Mouse (Mus musculus) embryonic facial prominence, embryonic 11.5 days (tissue): ENCODE results near the gene Cnpy1. TPM values are rescaled to one million over a fixed set of nuclear protein-coding genes. Genes with fewer than 3 reads are reported as not detected.

Experiments used
- ATAC-seq: fragments of 200-750 bp; cut with Nextera tagmentation; replicated peaks from 2 replicates; pipeline ENCODE4 v1.8.0; 2017; ENCODE audit warnings: low read depth; ENCODE audit not compliant: insufficient number of reproducible peaks, low FRiP score, low TSS enrichment
- DNase-seq: peaks from one replicate; pipeline ENCODE4 v3.0.0-alpha.2; 2015; ENCODE audit warnings: low spot score
- H3K27ac ChIP-seq: fragments of 300-500 bp; sonication (generic); replicated peaks from 2 replicates; pipeline ENCODE4 v1.5.1; 2014; ENCODE audit warnings: mild to moderate bottlenecking, low read depth, low read length, control low read depth
- H3K27me3 ChIP-seq: fragments of 300-500 bp; sonication (generic); 2 replicates; pipeline ENCODE4 v1.6.1; 2014; ENCODE audit warnings: mild to moderate bottlenecking, low read length, moderate library complexity, mixed read lengths; ENCODE audit not compliant: control insufficient read depth, insufficient read depth
- H3K36me3 ChIP-seq: fragments of 300-500 bp; sonication (generic); replicated peaks from 2 replicates; pipeline ENCODE4 v1.6.1; 2014; ENCODE audit warnings: low read depth, mild to moderate bottlenecking, low read length, moderate library complexity, mixed read lengths; ENCODE audit not compliant: control insufficient read depth, insufficient read depth
- H3K4me1 ChIP-seq: fragments of 300-500 bp; sonication (generic); 2 replicates; pipeline ENCODE4 v1.6.1; 2014; ENCODE audit warnings: low read length, mixed read lengths; ENCODE audit not compliant: control insufficient read depth, insufficient read depth
- H3K4me2 ChIP-seq: fragments of 300-500 bp; sonication (generic); 2 replicates; pipeline ENCODE4 v1.6.1; 2014; ENCODE audit warnings: low read depth, mild to moderate bottlenecking, control low read depth, low read length, moderate library complexity
- H3K4me3 ChIP-seq: fragments of 300-500 bp; sonication (generic); 2 replicates; pipeline ENCODE4 v1.5.1; 2014; ENCODE audit warnings: low read depth, low read length, control low read depth
- H3K9ac ChIP-seq: fragments of 300-500 bp; sonication (generic); replicated peaks from 2 replicates; pipeline ENCODE4 v1.6.1; 2014; ENCODE audit warnings: mild to moderate bottlenecking, control low read depth, low read length
- H3K9me3 ChIP-seq: fragments of 300-500 bp; sonication (generic); replicated peaks from 2 replicates; pipeline ENCODE4 v1.6.1; 2016; ENCODE audit warnings: mild to moderate bottlenecking, low read length, inconsistent platforms, mixed read lengths; ENCODE audit not compliant: control insufficient read depth
- WGBS: fragments of 180-500 bp; shearing (Covaris S2); extraction: QIAGEN DNeasy Blood & Tissue Kit; methylation state at CpG from one replicate; pipeline ENCODE4 v1.1.7; 2014; 5-methylcytosine and 5-hydroxymethylcytosine counted together
- polyA plus RNA-seq: library from polyadenylated mRNA; unstranded; fragments of >200 nt; fragmentation: Nextera tagmentation; extraction: Ambion mirVana; gene quantifications from 2 replicates; pipeline ENCODE4 v1.2.1, GENCODE M21; 2014

The Cnpy1 gene
- polyA plus RNA-seq, 1 experiment from 2014 or later: 13.5 TPM

DNA sequence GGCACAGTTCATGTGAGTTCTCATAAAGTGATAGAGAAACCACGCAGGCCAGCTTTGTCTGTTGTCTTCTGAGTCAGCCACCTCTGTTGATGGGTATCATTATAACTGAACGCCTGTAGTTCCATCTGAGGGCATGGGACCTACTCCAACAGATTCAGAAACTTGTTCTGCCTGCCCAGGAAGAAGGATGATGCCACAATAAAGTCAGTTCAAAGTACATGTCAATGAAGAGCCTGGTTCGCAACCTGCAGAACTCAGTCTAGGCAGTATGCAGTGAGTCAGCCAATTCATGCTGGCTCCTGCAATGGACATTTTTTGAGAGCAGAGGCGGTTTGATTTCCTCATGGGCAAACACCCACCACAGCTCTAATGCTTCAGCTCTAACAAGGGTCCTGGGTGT is 7.4 kb upstream of the Cnpy1 start:
- Histone ChIP-seq H3K27me3 (no peaks in the 10 kb centered on the region), H3K4me3 (no peak overlapping the region), H3K4me1 (no peaks in the 10 kb centered on the region), H3K9me3 (no peaks in the 10 kb centered on the region), H3K9ac (no peak overlapping the region), H3K27ac (no peak overlapping the region), H3K4me2 (no peak overlapping the region), H3K36me3 (no peaks in the 10 kb centered on the region)
- WGBS: 84% methylated on average over 4 of the region's 4 CpGs
- DNase-seq (no peak), ATAC-seq (no peak)

DNA sequence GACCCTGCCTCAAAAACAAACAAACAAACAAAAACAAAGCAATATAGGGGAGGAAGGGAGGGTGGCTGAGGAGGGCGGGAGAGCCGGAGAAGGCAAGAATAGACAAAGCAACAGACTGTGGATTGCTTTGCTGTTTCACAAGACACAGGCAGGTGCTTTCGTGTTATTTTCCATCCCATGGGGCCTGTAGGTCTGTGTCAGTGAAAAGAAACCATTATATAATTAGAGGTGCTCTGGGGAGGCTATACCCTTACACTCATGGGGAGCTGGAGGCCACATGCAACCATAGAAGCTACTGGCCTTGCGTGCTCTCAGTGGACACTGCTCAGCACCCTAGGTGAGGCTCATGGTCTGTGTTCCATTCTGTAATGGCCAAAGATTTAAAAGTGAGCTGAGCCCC is 6.7 kb upstream of the Cnpy1 start:
- Histone ChIP-seq H3K9ac (no peak overlapping the region), H3K27ac (no peak overlapping the region), H3K9me3 (no peaks in the 10 kb centered on the region), H3K4me1 (no peaks in the 10 kb centered on the region), H3K4me2 (no peak overlapping the region), H3K36me3 (no peaks in the 10 kb centered on the region), H3K27me3 (no peaks in the 10 kb centered on the region), H3K4me3 (no peak overlapping the region)
- WGBS: 76% methylated on average over 4 of the region's 4 CpGs
- no peak for DNase-seq
- ATAC-seq: no peak

DNA sequence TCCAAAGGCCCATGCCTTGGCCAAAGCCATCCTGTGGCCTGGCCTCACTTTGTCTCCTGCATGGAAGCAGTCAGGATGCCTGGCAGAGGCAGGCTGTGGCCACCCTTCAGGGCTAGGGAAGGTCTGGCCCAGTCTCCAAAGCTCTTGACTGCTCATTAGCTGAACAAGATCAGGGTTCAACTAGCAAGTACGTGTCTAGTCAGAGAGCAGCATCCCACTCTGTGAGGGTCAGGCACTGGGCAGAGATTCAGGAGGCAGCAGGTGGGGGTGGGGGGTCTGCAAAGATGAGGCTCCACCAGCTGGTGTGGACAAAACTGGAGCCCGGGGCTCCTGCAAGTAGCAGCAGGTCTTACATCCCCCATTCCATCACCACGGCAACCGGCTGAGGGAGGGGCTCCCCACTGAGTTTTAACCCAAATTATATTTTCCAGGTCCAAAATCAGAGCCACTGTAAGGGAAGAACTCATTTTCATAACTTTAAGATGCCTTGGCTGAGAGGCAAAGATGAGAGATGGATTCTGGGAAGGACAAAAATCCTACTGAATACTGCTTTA is 5.7 kb upstream of the Cnpy1 start:
- DNase-seq (no peak), ATAC-seq (no peak)
- Histone ChIP-seq H3K4me3 (no peak overlapping the region), H3K4me2 (no peak overlapping the region), H3K27ac (no peak overlapping the region), H3K4me1 (no peaks in the 10 kb centered on the region), H3K36me3 (no peaks in the 10 kb centered on the region), H3K9ac (no peak overlapping the region), H3K9me3 (no peaks in the 10 kb centered on the region), H3K27me3 (no peaks in the 10 kb centered on the region)
- 55% methylated on average over 4 of the region's 4 CpGs for WGBS

DNA sequence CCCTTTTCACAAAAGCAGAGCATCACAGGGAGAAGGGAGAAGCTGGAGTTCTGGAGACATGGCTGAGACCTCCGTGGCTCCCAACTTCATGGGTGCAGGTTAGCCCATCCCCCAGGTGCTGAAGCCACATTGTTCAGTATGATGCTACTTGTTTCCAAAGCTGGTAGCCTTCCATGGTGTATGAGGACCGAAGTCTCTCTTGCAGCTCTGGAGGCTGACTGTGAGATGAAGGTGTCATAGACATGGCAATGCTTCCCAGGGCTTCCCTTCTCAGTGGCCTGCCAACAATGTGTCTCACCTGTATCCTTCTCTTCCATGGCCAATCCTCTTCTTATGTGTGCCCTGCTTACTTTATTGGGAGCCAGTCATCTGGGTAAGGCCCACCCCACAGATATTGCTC is 4.9 kb upstream of the Cnpy1 start:
- no peak overlapping the region for H3K27ac ChIP-seq
- 83% methylated on average over 2 of the region's 2 CpGs for WGBS
- no peak for ATAC-seq

DNA sequence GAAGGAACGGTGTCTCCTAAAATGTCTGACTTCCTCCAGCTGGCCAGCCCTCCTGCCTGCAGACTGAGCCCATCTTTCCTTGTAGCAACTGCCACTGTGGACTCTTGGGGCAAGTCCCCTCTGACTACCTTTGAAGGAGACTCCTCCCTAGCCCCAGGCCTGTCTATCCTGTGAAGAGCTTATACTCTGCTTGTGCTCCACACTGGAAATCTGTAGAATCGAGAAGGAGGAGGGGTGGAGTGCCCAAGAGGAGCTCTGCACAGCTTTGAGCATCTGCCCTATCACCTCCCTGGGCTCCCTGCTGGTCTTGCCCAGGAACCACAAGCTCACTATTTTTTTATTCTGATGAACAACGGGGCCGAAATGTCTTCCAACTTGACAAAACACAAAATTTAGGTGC is 485 bp downstream of the Cnpy1 start:
- Histone ChIP-seq H3K4me2 (no peak overlapping the region), H3K27me3 (no peaks in the 10 kb centered on the region), H3K4me1 (no peaks in the 10 kb centered on the region), H3K9me3 (no peaks in the 10 kb centered on the region), H3K27ac (no peak overlapping the region), H3K4me3 (no peak overlapping the region), H3K9ac (no peak overlapping the region), H3K36me3 (no peaks in the 10 kb centered on the region)
- DNase-seq: no peak
- WGBS: 58% methylated on average over 4 of the region's 4 CpGs
- ATAC-seq: no peak

More for the DNA sequence above, 4.9 kb upstream of the Cnpy1 start:
- H3K27me3 ChIP-seq: no peaks in the 10 kb centered on the region
- H3K4me2 ChIP-seq: no peak overlapping the region
- no peaks in the 10 kb centered on the region for H3K36me3 ChIP-seq
- H3K4me1 ChIP-seq: no peaks in the 10 kb centered on the region
- H3K9ac ChIP-seq: no peak overlapping the region
- no peak overlapping the region for H3K4me3 ChIP-seq
- no peaks in the 10 kb centered on the region for H3K9me3 ChIP-seq
- DNase-seq: no peak

DNA sequence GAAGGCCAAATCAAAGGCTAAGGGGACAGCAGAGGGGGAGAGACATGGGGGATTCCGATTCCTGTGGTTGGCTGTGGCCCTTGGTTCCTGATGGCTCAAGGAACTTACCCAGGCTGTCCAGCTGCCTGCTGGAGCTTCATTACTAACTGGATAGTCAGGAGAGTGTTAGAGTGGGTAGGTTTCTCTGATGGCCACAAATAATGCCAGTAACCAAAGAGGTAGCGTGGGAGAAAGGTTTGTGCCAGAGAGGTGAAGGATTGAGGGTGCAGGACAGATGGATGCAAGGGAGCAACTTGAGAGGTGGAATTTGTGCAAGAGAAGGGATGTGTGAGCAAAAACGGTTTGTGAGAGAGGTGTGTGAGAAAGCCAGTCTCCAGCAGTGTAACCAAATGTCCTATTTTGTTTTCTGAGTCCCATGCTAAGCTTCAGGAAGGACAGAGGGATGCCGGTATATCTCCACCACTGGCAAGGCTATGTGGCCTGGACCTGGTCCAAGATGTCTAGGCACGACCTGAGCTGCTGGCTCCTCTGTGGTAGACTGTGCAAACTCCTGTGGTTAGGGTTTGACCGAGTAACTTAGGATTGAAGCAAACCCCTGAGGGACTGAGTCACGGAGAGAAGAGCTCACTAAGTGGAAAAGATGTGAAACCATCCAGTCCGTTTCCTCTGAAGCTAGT is 2.0 kb downstream of the Cnpy1 start:
- Histone ChIP-seq H3K9ac (no peak overlapping the region), H3K27me3 (no peaks in the 10 kb centered on the region), H3K4me2 (no peak overlapping the region), H3K9me3 (no peaks in the 10 kb centered on the region), H3K4me1 (no peaks in the 10 kb centered on the region), H3K27ac (no peak overlapping the region), H3K36me3 (no peaks in the 10 kb centered on the region), H3K4me3 (no peak overlapping the region)
- ATAC-seq (no peak), DNase-seq (no peak)
- WGBS: 81% methylated on average over 8 of the region's 8 CpGs

- Histone ChIP-seq H3K4me3 (no peak overlapping the region), H3K4me1 (no peaks in the 10 kb centered on the region), H3K27me3 (no peaks in the 10 kb centered on the region), H3K4me2 (no peak overlapping the region), H3K27ac (no peak overlapping the region), H3K9me3 (no peaks in the 10 kb centered on the region), H3K36me3 (no peaks in the 10 kb centered on the region), H3K9ac (no peak overlapping the region)
- DNase-seq: no peak
- no peak for ATAC-seq
- 84% methylated on average over 4 of the region's 4 CpGs for WGBS
Observed at GRCm38 (mm10) chr5:28241423-28241822, 4.2 kb downstream of the Cnpy1 start.

- 77% methylated on average over 5 of the region's 5 CpGs for WGBS
- no peaks in the 10 kb centered on the region for H3K27me3 ChIP-seq
- no peaks in the 10 kb centered on the region for H3K4me1 ChIP-seq
- H3K4me3 ChIP-seq: no peak overlapping the region
- no peaks in the 10 kb centered on the region for H3K9me3 ChIP-seq
- no peak overlapping the region for H3K27ac ChIP-seq
- ATAC-seq (no peak), DNase-seq (no peak)
- H3K4me2 ChIP-seq: no peak overlapping the region
- H3K36me3 ChIP-seq: no peaks in the 10 kb centered on the region
- no peak overlapping the region for H3K9ac ChIP-seq
Observed at GRCm38 (mm10) chr5:28239829-28240228, 5.8 kb downstream of the Cnpy1 start.
